Comparison of ENCODE assay signal across 15 mouse cellular contexts in genomic region chr13:20793901-20794300, GRCm38 (mm10). TPM values are rescaled to one million over a fixed set of nuclear protein-coding genes. Genes with fewer than 3 reads are reported as not detected.
A peak's percentile ranks its signal among the peaks of the same experiment; 100 is the strongest.
DNase-seq lines count a peak whose midpoint lies in the region; ATAC-seq lines count a peak whose summit lies in the region.
"Had no signal": no experiment of that assay in that cellular context is flagged by ENCODE, and none has a peak within 500 bp of the region (broad histone marks: within the 10 kb centered on the region; RNA-seq: fewer than 3 reads in every experiment).

Gene Aoah (plus strand): TSS chr13:20794113.

- no peak within 1 kb of the TSS for H3K4me2 ChIP-seq in kidney, embryonic 16.5 days (replicated peaks; ENCODE audit: low read depth, low read length)
- 0 out of 2 replicates have a peak within 1 kb of the TSS, but pooled peaks have one; percentile 17 for H3K4me2 ChIP-seq in liver, embryonic 16.5 days (ENCODE audit: low read depth, low read length)
- H3K4me2 ChIP-seq: hindbrain, embryonic 15.5 days; midbrain, embryonic 12.5 days had no signal

- DNase-seq in kidney, adult 11 months = peak; percentile 57
- DNase-seq in A20 (ENCODE audit: low read depth, low spot score) = peak; percentile 36
- DNase-seq in embryo, embryonic 11 days = no peak
- DNase-seq in adrenal gland, adult 2 months = no peak
- DNase-seq in midbrain, embryonic 10.5 days (ENCODE audit: low spot score) = no peak
- DNase-seq: adrenal gland, postnatal 36 days; cerebellum, adult 11-12 months; spleen, adult 18-20 months; thymus, postnatal 14 days had no signal

- H3K27ac ChIP-seq in kidney, embryonic 16.5 days (ENCODE audit: low read length) = no peak within 1 kb of the TSS
- 0 out of 2 replicates have a peak within 1 kb of the TSS, but pooled peaks have one; percentile 48 for H3K27ac ChIP-seq in liver, embryonic 16.5 days (ENCODE audit: low read length)
- H3K27ac ChIP-seq in midbrain, embryonic 10.5 days (replicated peaks) = no peak within 1 kb of the TSS
- H3K27ac ChIP-seq: hindbrain, embryonic 15.5 days; midbrain, embryonic 12.5 days had no signal

- ATAC-seq in kidney, embryonic 16.5 days (ENCODE audit: low FRiP score, low TSS enrichment) = no peak; the same call in 1 of the 2 replicates
- ATAC-seq in erythroblast, adult 5-6 weeks (replicated peaks; ENCODE audit: low FRiP score, poor library complexity, severe bottlenecking) = no peak
- ATAC-seq in liver, embryonic 16.5 days (ENCODE audit: low read depth) = 0 out of 2 replicates have a peak, but pooled peaks have one; percentile 13
- ATAC-seq: forebrain, embryonic 14.5 days had no signal

- no peak within 1 kb of the TSS for H3K9ac ChIP-seq in kidney, embryonic 16.5 days (replicated peaks; ENCODE audit: low read length)
- no peak within 1 kb of the TSS for H3K9ac ChIP-seq in liver, embryonic 16.5 days (ENCODE audit: low read depth, low read length)
- H3K9ac ChIP-seq: hindbrain, embryonic 15.5 days; midbrain, embryonic 12.5 days had no signal

- no peaks in the 10 kb centered on the region for H3K4me1 ChIP-seq in kidney, embryonic 16.5 days (ENCODE audit: insufficient read depth, low read length)
- H3K4me1 ChIP-seq in liver, embryonic 16.5 days (ENCODE audit: control insufficient read depth, low read depth, low read length) = no peaks in the 10 kb centered on the region
- no peaks in the 10 kb centered on the region for H3K4me1 ChIP-seq in midbrain, embryonic 10.5 days
- H3K4me1 ChIP-seq: hindbrain, embryonic 15.5 days; midbrain, embryonic 12.5 days had no signal

- 63% methylated on average over 4 of the region's 4 CpGs for WGBS in kidney, embryonic 16.5 days
- 16% methylated on average over 4 of the region's 4 CpGs for WGBS in liver, embryonic 16.5 days (ENCODE audit: insufficient replicate concordance)
- whole genome bisulfite sequencing in midbrain, embryonic 10.5 days = 85% methylated on average over 4 of the region's 4 CpGs

- H3K27me3 ChIP-seq in kidney, embryonic 16.5 days (ENCODE audit: insufficient read depth, low read length) = no peaks in the 10 kb centered on the region
- no peaks in the 10 kb centered on the region for H3K27me3 ChIP-seq in liver, embryonic 16.5 days (ENCODE audit: control insufficient read depth, insufficient read depth, low read depth, low read length)
- no peaks in the 10 kb centered on the region for H3K27me3 ChIP-seq in midbrain, embryonic 10.5 days (ENCODE audit: low read depth, poor library complexity, severe bottlenecking)
- H3K27me3 ChIP-seq: hindbrain, embryonic 15.5 days; midbrain, embryonic 12.5 days had no signal

- H3K4me3 ChIP-seq in kidney, embryonic 16.5 days (ENCODE audit: low read length) = no peak within 1 kb of the TSS
- peak within 1 kb of the TSS; percentile 32 for H3K4me3 ChIP-seq in liver, embryonic 16.5 days (ENCODE audit: low read depth, low read length)
- H3K4me3 ChIP-seq in midbrain, embryonic 10.5 days = no peak within 1 kb of the TSS
- H3K4me3 ChIP-seq: hindbrain, embryonic 15.5 days; midbrain, embryonic 12.5 days had no signal

- H3K36me3 ChIP-seq in kidney, embryonic 16.5 days (ENCODE audit: insufficient read depth, low read length) = no peaks in the 10 kb centered on the region
- no peaks in the 10 kb centered on the region for H3K36me3 ChIP-seq in liver, embryonic 16.5 days (ENCODE audit: control insufficient read depth, insufficient read depth)
- no peaks in the 10 kb centered on the region for H3K36me3 ChIP-seq in midbrain, embryonic 10.5 days
- H3K36me3 ChIP-seq: hindbrain, embryonic 15.5 days; midbrain, embryonic 12.5 days had no signal

- H3K9me3 ChIP-seq in kidney, embryonic 16.5 days (ENCODE audit: low read length) = no peaks in the 10 kb centered on the region
- no peaks in the 10 kb centered on the region for H3K9me3 ChIP-seq in liver, embryonic 16.5 days (replicated peaks; ENCODE audit: control insufficient read depth, low read length)
- H3K9me3 ChIP-seq in midbrain, embryonic 10.5 days (replicated peaks) = no peaks in the 10 kb centered on the region
- H3K9me3 ChIP-seq: hindbrain, embryonic 15.5 days; midbrain, embryonic 12.5 days had no signal

RNA-seq across cellular contexts. Expression of gene Aoah, which starts in this region (rescaled TPM):
- 2.3 and 3.0 TPM in 2 replicates for polyA plus RNA-seq in kidney, embryonic 16.5 days (2015; fragmentation: Nextera tagmentation; extraction: Ambion mirVana)
- total RNA-seq in erythroblast, adult 5-6 weeks (2015; ENCODE audit: low replicate concordance) = 17.6 and 18.4 TPM in 2 replicates
- total RNA-seq in erythroblast, adult 5-6 weeks (2017; ENCODE audit: low replicate concordance) = 4.9 and 10.5 TPM in 2 replicates
- polyA plus RNA-seq in liver, embryonic 16.5 days (2015; fragmentation: Nextera tagmentation; extraction: Ambion mirVana) = 2.9 and 3.2 TPM in 2 replicates
- total RNA-seq in adrenal gland, adult 2 months (2021) = 1 to 10 TPM; 1.1 to 1.6 TPM
- 0.22 and 0.34 TPM in 2 replicates for polyA plus RNA-seq in adrenal gland, adult 2 months (2012; rRNA removed)
- polyA plus RNA-seq in midbrain, embryonic 10.5 days (2016; fragmentation: Nextera tagmentation; extraction: Ambion mirVana) = 0.48 and 0.72 TPM in 2 replicates

Comparison
In these comparisons a context has a peak if more than half of its experiments do, and no peak if none do; other contexts are left out.
1. DNase-seq: peak in kidney, adult 11 months (single experiment) and A20 (single experiment); none in embryo, embryonic 11 days (single experiment), adrenal gland, adult 2 months (single experiment) and midbrain, embryonic 10.5 days (single experiment).